Mouse (Mus musculus): ENCODE results near the gene Tubg1.

DNA sequence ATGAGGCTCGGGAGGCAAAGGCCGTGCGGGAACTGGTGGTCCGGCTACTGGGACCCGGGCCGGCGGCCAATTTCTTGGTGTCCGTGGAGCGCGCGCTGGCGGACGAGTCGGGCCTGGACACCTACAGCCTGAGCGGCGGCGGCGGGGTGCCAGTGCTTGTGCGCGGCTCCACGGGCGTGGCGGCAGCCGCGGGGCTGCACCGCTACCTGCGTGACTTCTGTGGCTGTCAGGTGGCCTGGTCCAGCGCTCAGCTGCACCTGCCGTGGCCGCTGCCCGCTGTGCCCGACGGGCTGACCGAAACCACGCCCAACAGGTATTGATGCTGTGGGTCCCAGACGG, 49.6 kb upstream of the Tubg1 start:
- TF ChIP-seq CTCF (IDR thresholded peaks at IDR 0.05; ENCODE audit: control insufficient read depth, insufficient read depth, insufficient replicate concordance, low read depth, low read length) = no peak
- no peak for TF ChIP-seq POLR2A (IDR thresholded peaks at IDR 0.05; ENCODE audit: control insufficient read depth, low read depth, low read length)
